Mouse (Mus musculus) E14TG2a.4 (cell line): ENCODE data around the gene Etl4.

Experiments used
- H3K27me3 ChIP-seq: 2 replicates; pipeline ENCODE4 v1.6.1; 2014; ENCODE audit warnings: low read length, control low read depth; ENCODE audit not compliant: insufficient read depth
- H3K36me3 ChIP-seq: 2 replicates; pipeline ENCODE4 v1.6.1; 2014; ENCODE audit warnings: low read length, control low read depth; ENCODE audit not compliant: insufficient read depth
- H3K4me1 ChIP-seq: replicated peaks from 2 replicates; pipeline ENCODE4 v1.6.1; 2014; ENCODE audit warnings: low read depth, low read length, control low read depth
- H3K4me3 ChIP-seq: replicated peaks from 2 replicates; pipeline ENCODE4 v1.5.1; 2014; ENCODE audit warnings: mild to moderate bottlenecking, low read length
- H3K9me3 ChIP-seq: 2 replicates; pipeline ENCODE4 v1.6.1; 2014; ENCODE audit warnings: low read length, control low read depth
- CTCF ChIP-seq: conservative IDR thresholded peaks from 2 replicates; pipeline ENCODE4 v1.5.1; 2014; ENCODE audit warnings: low read length
- NANOG ChIP-seq: IDR thresholded peaks from 2 replicates; pipeline ENCODE4 v1.6.1; 2014; ENCODE audit warnings: borderline replicate concordance, low read length, mixed read lengths
- POU5F1 ChIP-seq: IDR thresholded peaks from 2 replicates; pipeline ENCODE4 v1.6.1; 2014; ENCODE audit warnings: low read length, borderline replicate concordance

The Etl4 gene

GRCm38 (mm10) chr2:20249403-20249802, 339.8 kb downstream of the Etl4 start:
- no peaks in the 10 kb centered on the region for H3K27me3 ChIP-seq
- H3K36me3 ChIP-seq = no peaks in the 10 kb centered on the region
- H3K9me3 ChIP-seq = peaks cover 3% of the 10 kb centered on the region; the same call in 1 of the 2 replicates
- TF ChIP-seq POU5F1 = no peak
- no peak for TF ChIP-seq CTCF
- TF ChIP-seq NANOG = no peak
- H3K4me1 ChIP-seq = no peaks in the 10 kb centered on the region
- no peak overlapping the region for H3K4me3 ChIP-seq

GRCm38 (mm10) chr2:20276124-20276523, 366.5 kb downstream of the Etl4 start:
- no peaks in the 10 kb centered on the region for H3K9me3 ChIP-seq
- H3K4me3 ChIP-seq = no peak overlapping the region
- no peaks in the 10 kb centered on the region for H3K4me1 ChIP-seq
- peak; percentile 78 for TF ChIP-seq CTCF
- no peak for TF ChIP-seq NANOG
- H3K36me3 ChIP-seq = no peaks in the 10 kb centered on the region
- no peaks in the 10 kb centered on the region for H3K27me3 ChIP-seq

- Histone ChIP-seq H3K4me3 (no peak overlapping the region), H3K36me3 (no peaks in the 10 kb centered on the region), H3K27me3 (no peaks in the 10 kb centered on the region), H3K4me1 (peaks cover 4% of the 10 kb centered on the region; the same call in 1 of the 2 replicates), H3K9me3 (no peaks in the 10 kb centered on the region)
- TF ChIP-seq POU5F1 (no peak), NANOG (no peak), CTCF (no peak)
Measured at GRCm38 (mm10) chr2:20281903-20282302, 372.3 kb downstream of the Etl4 start.

- Histone ChIP-seq H3K9me3 (no peaks in the 10 kb centered on the region), H3K27me3 (no peaks in the 10 kb centered on the region), H3K36me3 (no peaks in the 10 kb centered on the region), H3K4me3 (no peak overlapping the region), H3K4me1 (peaks cover 4% of the 10 kb centered on the region; the same call in 1 of the 2 replicates)
- TF ChIP-seq POU5F1 = no peak
- no peak for TF ChIP-seq NANOG
- TF ChIP-seq CTCF = no peak
Measured at GRCm38 (mm10) chr2:20284425-20284824, 374.8 kb downstream of the Etl4 start.

GRCm38 (mm10) chr2:20290982-20291740, 381.6 kb downstream of the Etl4 start:
- Histone ChIP-seq H3K9me3 (no peaks in the 10 kb centered on the region), H3K4me1 (0 out of 2 replicates have a peak, but pooled peaks cover 4% of the 10 kb centered on the region), H3K4me3 (no peak overlapping the region), H3K36me3 (no peaks in the 10 kb centered on the region), H3K27me3 (no peaks in the 10 kb centered on the region; the same call in 1 of the 2 replicates)
- no peak for TF ChIP-seq NANOG
- TF ChIP-seq POU5F1 = no peak
- TF ChIP-seq CTCF = no peak

GRCm38 (mm10) chr2:20291741-20292110, 382.1 kb downstream of the Etl4 start:
- H3K4me3 ChIP-seq = no peak overlapping the region
- H3K4me1 ChIP-seq = 0 out of 2 replicates have a peak, but pooled peaks cover 4% of the 10 kb centered on the region
- no peaks in the 10 kb centered on the region; the same call in 1 of the 2 replicates for H3K27me3 ChIP-seq
- TF ChIP-seq NANOG (no peak), POU5F1 (no peak)
- H3K36me3 ChIP-seq = no peaks in the 10 kb centered on the region
- no peaks in the 10 kb centered on the region for H3K9me3 ChIP-seq

- H3K4me1 ChIP-seq = 0 out of 2 replicates have a peak, but pooled peaks cover 4% of the 10 kb centered on the region
- H3K36me3 ChIP-seq = no peaks in the 10 kb centered on the region
- H3K4me3 ChIP-seq = no peak overlapping the region
- H3K9me3 ChIP-seq = peaks cover 4% of the 10 kb centered on the region
- TF ChIP-seq POU5F1 = no peak
- no peak for TF ChIP-seq CTCF
- no peak for TF ChIP-seq NANOG
- H3K27me3 ChIP-seq = no peaks in the 10 kb centered on the region; the same call in 1 of the 2 replicates
Measured at GRCm38 (mm10) chr2:20293336-20293735, 383.8 kb downstream of the Etl4 start.

GRCm38 (mm10) chr2:20294596-20294995, 385.0 kb downstream of the Etl4 start:
- Histone ChIP-seq H3K27me3 (no peaks in the 10 kb centered on the region; the same call in 1 of the 2 replicates), H3K9me3 (peaks cover 11% of the 10 kb centered on the region), H3K36me3 (no peaks in the 10 kb centered on the region), H3K4me1 (0 out of 2 replicates have a peak, but pooled peaks cover 4% of the 10 kb centered on the region), H3K4me3 (no peak overlapping the region)
- TF ChIP-seq POU5F1 = no peak
- TF ChIP-seq CTCF = no peak
- no peak; the same call in 1 of the 2 replicates for TF ChIP-seq NANOG

GRCm38 (mm10) chr2:20302517-20302916, 392.9 kb downstream of the Etl4 start:
- Histone ChIP-seq H3K36me3 (no peaks in the 10 kb centered on the region), H3K27me3 (no peaks in the 10 kb centered on the region), H3K4me3 (no peak overlapping the region), H3K4me1 (no peaks in the 10 kb centered on the region), H3K9me3 (peaks cover 17% of the 10 kb centered on the region)
- TF ChIP-seq POU5F1 = no peak
